Mouse (Mus musculus): ENCODE measurements around the gene AI464131. TPM values are rescaled to one million over a fixed set of nuclear protein-coding genes. Genes with fewer than 3 reads are reported as not detected.

Gene AI464131
- 6.3 and 8.9 TPM in 2 replicates for polyA plus RNA-seq (2015; fragmentation: Nextera tagmentation; extraction: Ambion mirVana)

DNA sequence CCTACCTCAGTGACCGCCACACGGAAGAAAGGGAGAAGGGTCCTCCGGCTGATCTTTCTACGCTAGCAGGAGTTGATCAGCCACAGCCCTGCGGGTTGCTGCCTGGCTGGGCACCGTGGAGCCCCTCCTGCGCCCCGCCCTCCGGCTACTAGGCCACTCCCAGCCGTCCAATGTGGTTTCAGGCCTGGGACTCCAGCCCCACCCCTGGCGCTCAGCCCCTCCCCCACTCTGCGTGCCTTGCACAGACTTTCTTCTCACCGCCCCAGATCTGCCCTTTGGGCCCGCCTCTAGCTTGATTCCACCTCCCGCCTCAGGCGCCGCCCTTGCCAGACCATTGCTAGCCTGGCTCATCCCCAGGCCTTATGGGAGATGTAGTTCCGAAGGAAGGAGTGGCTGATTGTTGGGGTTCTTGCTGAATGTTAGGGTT lies at the start of gene AI464131:
Gene AI464131 (minus strand): TSS at position 91 of the 427 bp plus-strand sequence.
- no peak within 1 kb of the TSS for H3K27ac ChIP-seq
- 2% methylated on average over 18 of the region's 18 CpGs for WGBS

GRCm38 (mm10) chr4:41552529-41552928 lies 49.7 kb upstream of the AI464131 start:
- no peak for ATAC-seq (replicated peaks)
- no peaks in the 10 kb centered on the region for H3K27me3 ChIP-seq (replicated peaks)
- H3K9ac ChIP-seq: no peak overlapping the region
- no peak overlapping the region for H3K4me3 ChIP-seq
- WGBS: 46% methylated on average over 6 of the region's 6 CpGs
- no peak overlapping the region for H3K4me2 ChIP-seq
- peaks cover 39% of the 10 kb centered on the region for H3K4me1 ChIP-seq
- H3K27ac ChIP-seq: no peak overlapping the region
- H3K9me3 ChIP-seq: no peaks in the 10 kb centered on the region
- H3K36me3 ChIP-seq (replicated peaks): no peaks in the 10 kb centered on the region

More for the DNA sequence above, at the start of gene AI464131:
- H3K27me3 ChIP-seq (replicated peaks): peaks cover 40% of the 10 kb centered on the region
- no peaks in the 10 kb centered on the region for H3K36me3 ChIP-seq (replicated peaks)
- peak within 1 kb of the TSS; percentile 34 for H3K4me3 ChIP-seq
- ATAC-seq (replicated peaks): peak; percentile 86
- peaks cover 45% of the 10 kb centered on the region for H3K4me1 ChIP-seq
- H3K4me2 ChIP-seq: peak within 1 kb of the TSS; percentile 51
- 0 out of 2 replicates have a peak within 1 kb of the TSS, but pooled peaks have one; percentile 9 for H3K9ac ChIP-seq
- no peaks in the 10 kb centered on the region for H3K9me3 ChIP-seq

GRCm38 (mm10) chr4:41547086-41547485 lies 44.2 kb upstream of the AI464131 start:
- ATAC-seq (replicated peaks): no peak
- H3K36me3 ChIP-seq (replicated peaks): no peaks in the 10 kb centered on the region
- no peaks in the 10 kb centered on the region for H3K9me3 ChIP-seq
- no peak overlapping the region for H3K4me3 ChIP-seq
- no peak overlapping the region for H3K27ac ChIP-seq
- whole genome bisulfite sequencing: 78% methylated on average over 1 of the region's 1 CpGs
- H3K4me1 ChIP-seq: peaks cover 28% of the 10 kb centered on the region
- H3K9ac ChIP-seq: no peak overlapping the region
- H3K4me2 ChIP-seq: no peak overlapping the region
- H3K27me3 ChIP-seq (replicated peaks): no peaks in the 10 kb centered on the region

DNA sequence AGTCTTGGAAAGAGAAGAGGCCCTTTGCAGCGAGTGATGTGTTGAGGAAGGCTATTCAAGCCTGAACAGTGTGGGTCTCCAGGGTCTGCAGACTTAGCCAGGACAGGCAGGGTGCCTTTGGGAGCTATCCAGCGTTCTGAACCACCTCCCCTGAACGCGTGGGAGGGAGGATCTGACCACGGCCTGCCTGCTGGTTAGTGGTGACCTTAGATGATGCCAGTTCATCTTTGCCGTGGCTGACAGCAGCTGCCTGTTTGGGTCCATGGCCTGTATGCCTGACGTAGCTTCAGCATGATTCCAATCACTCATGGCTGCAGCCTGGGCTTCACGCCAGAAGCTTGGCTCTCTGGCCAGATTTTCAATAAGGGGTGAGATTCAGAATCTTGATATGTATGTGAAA lies 43.1 kb upstream of the AI464131 start:
- H3K27ac ChIP-seq: no peak overlapping the region
- no peak for ATAC-seq (replicated peaks)
- H3K4me3 ChIP-seq: no peak overlapping the region
- WGBS: 18% methylated on average over 8 of the region's 8 CpGs
- no peak overlapping the region for H3K9ac ChIP-seq
- peaks cover 29% of the 10 kb centered on the region for H3K4me1 ChIP-seq
- H3K36me3 ChIP-seq (replicated peaks): no peaks in the 10 kb centered on the region
- no peaks in the 10 kb centered on the region for H3K27me3 ChIP-seq (replicated peaks)
- H3K9me3 ChIP-seq: no peaks in the 10 kb centered on the region
- H3K4me2 ChIP-seq: no peak overlapping the region

DNA sequence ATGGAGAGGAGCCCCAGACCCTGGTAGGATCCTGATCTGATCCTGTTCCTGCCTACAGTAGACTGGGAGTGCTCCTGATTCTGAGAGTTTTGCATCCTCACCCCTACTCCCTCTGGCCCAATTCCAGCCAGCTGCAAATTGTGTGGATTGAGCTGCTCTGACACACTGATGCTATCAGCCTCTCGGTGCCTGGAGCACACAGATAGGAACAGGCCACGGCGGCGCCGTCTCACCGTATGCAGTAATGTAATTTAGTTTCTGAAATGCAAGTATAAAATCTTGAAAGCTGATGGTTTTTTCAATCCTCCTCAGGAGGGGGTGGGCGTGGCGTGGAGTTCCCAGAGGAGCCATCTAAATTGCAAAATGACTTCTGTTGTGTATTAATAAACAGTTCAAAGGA lies 39.3 kb upstream of the AI464131 start:
- peak; percentile 37 for ATAC-seq (replicated peaks)
- Histone ChIP-seq H3K4me3 (no peak overlapping the region), H3K4me2 (no peak overlapping the region), H3K9ac (no peak overlapping the region), H3K4me1 (peaks cover 26% of the 10 kb centered on the region), H3K9me3 (no peaks in the 10 kb centered on the region), H3K27ac (peak overlapping the region; percentile 64; the same call in 1 of the 2 replicates), H3K27me3 (replicated peaks) (no peaks in the 10 kb centered on the region), H3K36me3 (replicated peaks) (no peaks in the 10 kb centered on the region)
- WGBS: 69% methylated on average over 8 of the region's 8 CpGs

DNA sequence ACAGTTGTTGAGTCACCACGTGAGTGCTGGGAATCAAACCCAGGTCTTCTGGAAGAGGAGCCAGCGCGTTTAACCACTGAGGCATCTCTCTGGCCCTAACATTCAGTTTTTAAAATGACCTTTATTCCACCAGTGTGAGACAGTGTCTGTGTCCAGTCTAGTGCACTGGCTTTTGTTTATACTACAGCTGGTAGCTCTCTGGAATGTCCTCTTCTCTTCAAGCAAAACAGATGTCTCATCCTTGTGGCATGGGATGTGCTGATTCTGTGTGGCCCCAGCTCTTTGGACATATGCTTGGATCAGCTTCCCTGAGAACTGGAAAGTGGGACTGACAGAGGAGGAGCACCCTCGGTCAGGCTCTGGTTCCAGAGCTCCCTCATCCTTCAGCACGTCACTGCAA lies 32.0 kb upstream of the AI464131 start:
- Histone ChIP-seq H3K36me3 (replicated peaks) (no peaks in the 10 kb centered on the region), H3K4me3 (no peak overlapping the region), H3K27me3 (replicated peaks) (no peaks in the 10 kb centered on the region), H3K27ac (no peak overlapping the region), H3K4me2 (no peak overlapping the region), H3K9me3 (no peaks in the 10 kb centered on the region), H3K4me1 (peaks cover 6% of the 10 kb centered on the region; the same call in 1 of the 2 replicates), H3K9ac (no peak overlapping the region)
- 84% methylated on average over 5 of the region's 5 CpGs for WGBS
- no peak for ATAC-seq (replicated peaks)

DNA sequence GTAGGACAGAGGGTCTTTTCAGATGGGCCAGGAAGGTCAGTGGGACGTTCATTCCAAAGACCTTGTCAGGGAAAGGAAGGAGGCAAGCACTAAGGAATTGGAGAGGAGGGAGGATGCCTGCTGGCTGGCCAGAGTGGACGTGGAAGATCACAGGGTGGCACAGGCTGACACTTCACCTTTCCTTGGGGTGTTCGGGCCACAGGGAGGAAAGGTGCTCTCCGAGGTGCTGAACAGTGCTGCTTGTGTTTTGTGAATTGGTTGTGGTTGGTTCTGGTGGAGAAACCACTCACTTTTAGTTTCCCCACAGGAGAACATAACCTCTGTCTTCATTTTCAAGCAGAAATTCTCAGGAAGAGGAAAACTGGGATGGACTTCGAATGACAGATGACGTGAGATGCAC lies 29.5 kb upstream of the AI464131 start:
- H3K4me2 ChIP-seq: no peak overlapping the region
- H3K27me3 ChIP-seq (replicated peaks): no peaks in the 10 kb centered on the region
- peaks cover 24% of the 10 kb centered on the region for H3K4me1 ChIP-seq
- H3K9ac ChIP-seq: no peak overlapping the region
- WGBS: 44% methylated on average over 6 of the region's 6 CpGs
- no peaks in the 10 kb centered on the region for H3K36me3 ChIP-seq (replicated peaks)
- no peaks in the 10 kb centered on the region for H3K9me3 ChIP-seq
- no peak overlapping the region for H3K27ac ChIP-seq
- ATAC-seq (replicated peaks): no peak
- no peak overlapping the region for H3K4me3 ChIP-seq

- Histone ChIP-seq H3K9me3 (no peaks in the 10 kb centered on the region), H3K4me2 (0 out of 2 replicates have a peak overlapping the region, but pooled peaks have one; percentile 0), H3K36me3 (replicated peaks) (no peaks in the 10 kb centered on the region), H3K4me3 (no peak overlapping the region), H3K4me1 (peaks cover 36% of the 10 kb centered on the region), H3K27ac (peak overlapping the region; percentile 59), H3K27me3 (replicated peaks) (no peaks in the 10 kb centered on the region), H3K9ac (no peak overlapping the region)
- ATAC-seq (replicated peaks): peak; percentile 53
- WGBS: 7% methylated on average over 8 of the region's 8 CpGs
These were observed 25.1 kb upstream of the AI464131 start for GRCm38 (mm10) chr4:41527996-41528395.

DNA sequence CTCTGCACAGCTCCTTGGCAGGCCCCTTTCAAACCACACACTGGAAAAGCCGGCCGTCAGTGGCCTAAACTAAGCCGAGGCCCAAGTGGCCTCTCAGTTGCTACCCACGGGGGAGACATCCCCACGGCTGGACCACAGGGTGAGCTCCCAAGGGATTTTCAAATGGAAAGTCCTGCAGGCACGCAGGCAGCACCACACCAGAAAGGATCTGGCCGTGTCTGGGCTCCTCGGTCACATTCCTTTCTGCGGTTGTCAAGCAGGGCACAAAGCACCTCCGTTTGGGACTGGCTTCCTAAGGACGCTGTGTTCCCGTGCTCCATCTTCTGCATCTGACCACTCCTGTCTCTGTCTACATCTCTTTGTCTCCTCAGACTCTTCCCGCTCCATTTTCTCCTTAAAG lies 24.2 kb upstream of the AI464131 start:
- Histone ChIP-seq H3K9ac (no peak overlapping the region), H3K36me3 (replicated peaks) (no peaks in the 10 kb centered on the region), H3K27ac (peak overlapping the region; percentile 59), H3K4me2 (peak overlapping the region; percentile 2; the same call in 1 of the 2 replicates), H3K4me3 (no peak overlapping the region), H3K4me1 (peaks cover 36% of the 10 kb centered on the region), H3K27me3 (replicated peaks) (no peaks in the 10 kb centered on the region), H3K9me3 (no peaks in the 10 kb centered on the region)
- 6% methylated on average over 13 of the region's 13 CpGs for WGBS
- ATAC-seq (replicated peaks): peak; percentile 12; the same call in 1 of the 2 replicates

- ATAC-seq (replicated peaks): peak; percentile 16; the same call in 1 of the 2 replicates
- no peak overlapping the region for H3K4me2 ChIP-seq
- WGBS: 8% methylated on average over 7 of the region's 7 CpGs
- H3K4me1 ChIP-seq: peaks cover 36% of the 10 kb centered on the region
- no peaks in the 10 kb centered on the region for H3K27me3 ChIP-seq (replicated peaks)
- no peaks in the 10 kb centered on the region for H3K36me3 ChIP-seq (replicated peaks)
- H3K4me3 ChIP-seq: no peak overlapping the region
- H3K9me3 ChIP-seq: no peaks in the 10 kb centered on the region
- H3K9ac ChIP-seq: no peak overlapping the region
- peak overlapping the region; percentile 59 for H3K27ac ChIP-seq
These were observed 23.7 kb upstream of the AI464131 start for GRCm38 (mm10) chr4:41526553-41526952.

DNA sequence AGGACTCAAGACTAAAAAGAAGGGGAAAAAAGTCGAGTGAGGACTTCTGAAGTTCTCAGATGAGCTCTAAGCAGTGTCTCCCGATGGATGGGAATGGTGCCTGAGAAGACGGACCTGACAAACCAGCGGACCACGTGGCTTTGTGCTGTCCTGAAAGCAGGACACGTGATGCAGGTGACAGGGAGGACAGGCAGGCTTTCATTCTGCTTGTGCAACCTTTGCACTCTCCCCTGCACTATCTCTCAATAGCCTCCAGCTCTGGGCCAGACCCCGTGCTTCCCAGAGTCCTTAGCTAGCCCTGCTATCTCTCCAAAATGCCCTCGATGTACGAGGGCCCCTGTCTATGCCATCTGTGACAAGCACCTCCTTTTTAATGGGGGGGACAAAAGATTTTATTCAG lies 22.0 kb upstream of the AI464131 start:
- WGBS: 74% methylated on average over 9 of the region's 9 CpGs
- peaks cover 34% of the 10 kb centered on the region for H3K4me1 ChIP-seq
- no peak overlapping the region for H3K4me2 ChIP-seq
- no peaks in the 10 kb centered on the region for H3K9me3 ChIP-seq
- ATAC-seq (replicated peaks): no peak
- H3K27ac ChIP-seq: no peak overlapping the region
- no peak overlapping the region for H3K4me3 ChIP-seq
- H3K27me3 ChIP-seq (replicated peaks): no peaks in the 10 kb centered on the region
- H3K9ac ChIP-seq: no peak overlapping the region
- no peaks in the 10 kb centered on the region for H3K36me3 ChIP-seq (replicated peaks)

DNA sequence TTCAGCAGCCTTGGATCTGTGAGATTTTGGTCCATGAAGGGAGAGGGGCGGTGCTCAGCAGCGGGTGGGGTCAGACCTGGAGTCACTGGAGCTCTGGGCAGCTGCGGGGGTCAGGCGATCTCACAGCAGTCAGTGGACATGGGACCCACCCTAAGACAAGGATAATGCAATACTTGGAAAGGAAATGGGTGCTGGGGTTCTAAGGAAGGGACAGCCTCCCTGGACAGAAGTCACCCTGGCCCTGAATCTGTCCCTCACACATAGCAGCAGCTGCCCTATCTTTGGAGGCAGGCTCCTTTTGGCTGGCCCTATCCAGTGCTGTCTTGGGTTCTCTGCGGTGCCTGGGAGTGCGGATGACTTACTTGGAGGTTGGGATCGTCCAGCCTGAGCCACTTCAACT lies 21.0 kb upstream of the AI464131 start:
- Histone ChIP-seq H3K9ac (no peak overlapping the region), H3K4me3 (no peak overlapping the region), H3K27ac (no peak overlapping the region), H3K4me2 (no peak overlapping the region), H3K4me1 (peaks cover 30% of the 10 kb centered on the region), H3K36me3 (replicated peaks) (0 out of 2 replicates have a peak, but pooled peaks cover 2% of the 10 kb centered on the region), H3K9me3 (no peaks in the 10 kb centered on the region), H3K27me3 (replicated peaks) (no peaks in the 10 kb centered on the region)
- ATAC-seq (replicated peaks): no peak
- 81% methylated on average over 7 of the region's 7 CpGs for WGBS

- H3K4me3 ChIP-seq: no peak overlapping the region
- no peak for ATAC-seq (replicated peaks)
- H3K36me3 ChIP-seq (replicated peaks): 0 out of 2 replicates have a peak, but pooled peaks cover 2% of the 10 kb centered on the region
- H3K27me3 ChIP-seq (replicated peaks): no peaks in the 10 kb centered on the region
- no peak overlapping the region for H3K9ac ChIP-seq
- H3K4me1 ChIP-seq: peaks cover 20% of the 10 kb centered on the region
- H3K27ac ChIP-seq: no peak overlapping the region
- no peaks in the 10 kb centered on the region for H3K9me3 ChIP-seq
- WGBS: 51% methylated on average over 5 of the region's 5 CpGs
- no peak overlapping the region for H3K4me2 ChIP-seq
These were observed 19.9 kb upstream of the AI464131 start for GRCm38 (mm10) chr4:41522788-41523187.

Measured in midbrain, embryonic 15.5 days (tissue).